8 mouse cellular contexts compared by ENCODE assay signal in genomic region chr4:97868307-97868937, GRCm38 (mm10).
DNase-seq lines count a peak whose midpoint lies in the region; ATAC-seq lines count a peak whose summit lies in the region.

No protein-coding gene starts in this region.

- WGBS in neural tube, embryonic 12.5 days = 82% methylated on average over 10 of the region's 10 CpGs
- 26% methylated on average over 10 of the region's 10 CpGs for WGBS in embryonic facial prominence, embryonic 15.5 days

- no peak for DNase-seq in neural tube, embryonic 10.5 days (ENCODE audit: extremely low spot score, low spot score)
- DNase-seq in heart, postnatal 10 days = peak; percentile 75 to 78
- peak; percentile 70 to 73 for DNase-seq in kidney, postnatal 36 days
- DNase-seq in lung, postnatal 25 days (ENCODE audit: low spot score) = peak; percentile 82
- no peak for DNase-seq in right cerebral cortex, postnatal 25 days

- 0 out of 2 replicates have a peak overlapping the region, but pooled peaks have one; percentile 32 for H3K27ac ChIP-seq in neural tube, embryonic 12.5 days
- H3K27ac ChIP-seq in embryonic facial prominence, embryonic 15.5 days (replicated peaks) = peak overlapping the region; percentile 93

- intact Hi-C loops in heart, postnatal 10 days (cut with DNase I) = loop anchor here (2.0 to 5.0 kb wide), 3 partner anchors 54 to 238 kb away; no protein-coding TSS in a partner anchor

- ATAC-seq in neural tube, embryonic 12.5 days (ENCODE audit: low FRiP score, low read depth) = no peak
- ATAC-seq in embryonic facial prominence, embryonic 15.5 days (ENCODE audit: insufficient number of reproducible peaks, low FRiP score, low TSS enrichment, low read depth) = peak; percentile 55
- ATAC-seq in megakaryocyte progenitor cell, adult 5-6 weeks (replicated peaks; ENCODE audit: poor library complexity) = no peak

- no peaks in the 10 kb centered on the region for H3K9me3 ChIP-seq in neural tube, embryonic 12.5 days
- H3K9me3 ChIP-seq in embryonic facial prominence, embryonic 15.5 days (replicated peaks) = no peaks in the 10 kb centered on the region

- H3K4me3 ChIP-seq in neural tube, embryonic 12.5 days = no peak overlapping the region
- H3K4me3 ChIP-seq in embryonic facial prominence, embryonic 15.5 days (replicated peaks) = peak overlapping the region; percentile 37

- H3K36me3 ChIP-seq in neural tube, embryonic 12.5 days = no peaks in the 10 kb centered on the region
- H3K36me3 ChIP-seq in embryonic facial prominence, embryonic 15.5 days = no peaks in the 10 kb centered on the region

- H3K9ac ChIP-seq in neural tube, embryonic 12.5 days = no peak overlapping the region
- no peak overlapping the region for H3K9ac ChIP-seq in embryonic facial prominence, embryonic 15.5 days

- H3K4me2 ChIP-seq in neural tube, embryonic 12.5 days (replicated peaks) = 0 out of 2 replicates have a peak overlapping the region, but pooled peaks have one; percentile 14
- peak overlapping the region; percentile 46 for H3K4me2 ChIP-seq in embryonic facial prominence, embryonic 15.5 days (replicated peaks)

- H3K27me3 ChIP-seq in neural tube, embryonic 12.5 days (replicated peaks) = no peaks in the 10 kb centered on the region
- H3K27me3 ChIP-seq in embryonic facial prominence, embryonic 15.5 days = no peaks in the 10 kb centered on the region

- H3K4me1 ChIP-seq in neural tube, embryonic 12.5 days = peaks cover 38% of the 10 kb centered on the region
- peaks cover 28% of the 10 kb centered on the region for H3K4me1 ChIP-seq in embryonic facial prominence, embryonic 15.5 days

Comparison
In these comparisons a context has a peak if more than half of its experiments do, and no peak if none do; other contexts are left out.
1. DNase-seq: peak in heart, postnatal 10 days (2 of 2), kidney, postnatal 36 days (2 of 2) and lung, postnatal 25 days (single experiment); none in neural tube, embryonic 10.5 days (single experiment) and right cerebral cortex, postnatal 25 days (single experiment).